Mouse (Mus musculus) G1E (cell line): ENCODE data around the gene Agap3. TPM values are rescaled to one million over a fixed set of nuclear protein-coding genes. Genes with fewer than 3 reads are reported as not detected.
A peak's percentile ranks its signal among the peaks of the same experiment; 100 is the strongest.

Source experiments
- ATAC-seq: 2 replicates; pipeline ENCODE4 v1.8.0; 2016; ENCODE audit warnings: mild to moderate bottlenecking; ENCODE audit not compliant: insufficient number of reproducible peaks, poor library complexity, low FRiP score, severe bottlenecking; ENCODE audit errors: extremely low read depth
- DNase-seq: peaks from one replicate; pipeline ENCODE4 v3.0.0; 2012; ENCODE audit warnings: low spot score
- H3K27me3 ChIP-seq: 2 replicates; pipeline ENCODE4 v1.6.1; 2012; ENCODE audit warnings: mild to moderate bottlenecking, low read length, inconsistent platforms; ENCODE audit not compliant: insufficient read depth
- H3K36me3 ChIP-seq: replicated peaks from 2 replicates; pipeline ENCODE3; 2012; ENCODE audit warnings: mild to moderate bottlenecking, inconsistent platforms
- H3K4me1 ChIP-seq: 2 replicates; pipeline ENCODE4 v1.6.1; 2012; ENCODE audit warnings: low read depth, low read length, inconsistent platforms, mixed read lengths; ENCODE audit not compliant: insufficient read depth
- H3K4me3 ChIP-seq: 2 replicates; pipeline ENCODE4 v1.5.1; 2012; ENCODE audit warnings: low read depth, mild to moderate bottlenecking, inconsistent platforms, low read length, moderate library complexity, mixed read lengths
- H3K9me3 ChIP-seq: replicated peaks from 2 replicates; pipeline ENCODE4 v1.6.1; 2012; ENCODE audit warnings: inconsistent platforms
- CTCF ChIP-seq: IDR thresholded peaks from 2 replicates; pipeline ENCODE4 v1.5.1; 2012; ENCODE audit warnings: low read depth, low read length, inconsistent platforms, mixed read lengths
- GATA1 ChIP-seq: IDR thresholded peaks from 2 replicates; pipeline ENCODE4 v1.6.1; 2012; ENCODE audit warnings: borderline replicate concordance, low read length, inconsistent platforms, mixed read lengths
- GATA2 ChIP-seq: IDR thresholded peaks from 2 replicates; pipeline ENCODE4 v1.6.1; 2012; ENCODE audit warnings: low read depth, low read length, inconsistent platforms, borderline replicate concordance
- POLR2AphosphoS5 ChIP-seq: IDR thresholded peaks from 2 replicates; pipeline ENCODE4 v1.6.1; 2012; ENCODE audit warnings: low read depth, low read length, inconsistent platforms; ENCODE audit not compliant: insufficient replicate concordance
- TAL1 ChIP-seq: conservative IDR thresholded peaks from 2 replicates; pipeline ENCODE4 v1.6.1; 2012; ENCODE audit warnings: low read depth, low read length, inconsistent platforms, mixed read lengths
- polyA plus RNA-seq: library from polyadenylated mRNA; stranded (reverse); fragments of >175 nt; gene quantifications from 2 replicates; pipeline ENCODE4 v1.2.3, GENCODE M21; 2012
- total RNA-seq, 2 experiments: library from RNA; stranded (forward) in 1 of 2; stranded (reverse) in 1 of 2; fragments of 200-1000 nt in 1 of 2; fragments of >200 nt in 1 of 2; fragmentation: Nextera tagmentation in 1 of 2; gene quantifications; 2 replicates each; pipeline ENCODE4 v1.2.3; 2014 to 2017

Gene Agap3
- total and polyA plus RNA-seq, 3 experiments: 26.3 to 133 (median 30.3) TPM

DNA sequence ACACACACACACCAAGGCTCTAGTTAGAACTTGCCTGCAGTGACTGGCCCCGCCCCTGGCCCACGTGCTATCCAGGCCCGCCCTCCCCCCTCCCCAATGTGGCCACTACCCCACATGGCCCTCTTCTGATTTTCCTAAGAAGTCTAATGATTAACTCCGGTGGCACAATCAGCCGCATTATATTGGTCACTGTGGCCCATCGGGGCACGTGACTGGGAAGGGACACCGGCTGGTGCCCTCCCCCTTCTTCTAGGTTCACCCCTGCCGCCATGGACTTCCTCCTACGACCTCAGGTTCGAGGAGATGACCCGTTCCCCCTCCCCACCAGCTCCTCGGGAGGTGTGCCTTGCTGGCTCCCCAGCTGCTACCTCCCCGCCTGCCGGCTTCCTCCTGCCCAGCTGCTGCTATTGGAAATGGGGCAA is 24.0 kb upstream of the Agap3 start:
- no peaks in the 10 kb centered on the region for H3K27me3 ChIP-seq
- ATAC-seq (no peak), DNase-seq (peak; percentile 60)
- no peak for TF ChIP-seq GATA1
- no peak for TF ChIP-seq CTCF
- TF ChIP-seq GATA2: no peak
- no peak for TF ChIP-seq TAL1
- TF ChIP-seq POLR2AphosphoS5: no peak
- peaks cover 50% of the 10 kb centered on the region for H3K4me1 ChIP-seq
- peak overlapping the region; percentile 51; the same call in 1 of the 2 replicates for H3K4me3 ChIP-seq
- H3K36me3 ChIP-seq: peaks cover 56% of the 10 kb centered on the region
- no peaks in the 10 kb centered on the region for H3K9me3 ChIP-seq

DNA sequence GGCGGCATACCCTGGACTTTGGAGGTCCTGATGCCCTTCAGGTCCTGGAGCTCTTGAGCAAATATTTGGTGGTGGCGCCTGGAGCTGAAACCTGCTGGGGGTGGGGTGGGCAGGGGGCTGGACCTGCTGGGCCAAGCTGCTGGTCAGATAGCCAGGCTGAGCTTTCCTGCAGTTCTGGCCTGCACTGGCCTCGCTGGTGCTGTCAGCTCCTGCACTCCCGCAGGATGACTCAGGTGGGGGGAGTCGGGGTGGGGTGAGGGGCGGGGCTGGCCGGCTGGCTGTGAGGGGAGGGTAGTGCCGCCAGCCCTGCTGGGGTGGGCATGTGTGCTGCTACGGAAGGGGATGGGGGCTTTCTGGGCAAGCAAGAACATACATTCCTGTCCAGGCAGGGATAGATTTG is 23.4 kb upstream of the Agap3 start:
- peaks cover 48% of the 10 kb centered on the region for H3K4me1 ChIP-seq
- H3K4me3 ChIP-seq: peak overlapping the region; percentile 51; the same call in 1 of the 2 replicates
- TF ChIP-seq GATA2: no peak
- TF ChIP-seq TAL1: no peak
- TF ChIP-seq POLR2AphosphoS5: no peak
- no peak for TF ChIP-seq GATA1
- no peak for TF ChIP-seq CTCF

DNA sequence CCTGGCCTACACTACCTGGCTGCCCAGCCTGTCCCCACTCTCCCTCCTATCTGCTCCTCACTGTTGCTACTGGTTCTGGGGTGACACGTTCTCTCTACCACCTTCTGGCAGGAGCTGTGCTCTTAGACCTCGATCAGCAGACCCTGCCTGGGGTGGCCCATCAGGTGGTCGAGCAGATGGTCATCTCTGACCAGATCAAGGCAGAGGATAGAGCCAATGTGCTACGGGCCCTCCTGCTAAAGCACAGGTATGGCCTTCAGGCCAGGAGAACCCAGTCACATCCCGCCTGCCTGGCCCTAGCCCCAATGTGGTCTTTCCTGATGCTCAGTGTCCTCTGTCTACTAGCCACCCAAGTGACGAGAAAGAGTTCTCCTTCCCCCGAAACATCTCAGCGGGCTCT is 18.0 kb upstream of the Agap3 start:
- Histone ChIP-seq H3K27me3 (no peaks in the 10 kb centered on the region), H3K36me3 (peaks cover 94% of the 10 kb centered on the region), H3K9me3 (no peaks in the 10 kb centered on the region), H3K4me1 (no peaks in the 10 kb centered on the region), H3K4me3 (no peak overlapping the region)
- TF ChIP-seq CTCF: no peak
- no peak for TF ChIP-seq GATA1
- no peak for TF ChIP-seq TAL1
- TF ChIP-seq GATA2: no peak
- no peak for TF ChIP-seq POLR2AphosphoS5
- DNase-seq: no peak
- no peak for ATAC-seq

More for the DNA sequence above, 23.4 kb upstream of the Agap3 start:
- H3K9me3 ChIP-seq: no peaks in the 10 kb centered on the region
- peaks cover 62% of the 10 kb centered on the region for H3K36me3 ChIP-seq
- H3K27me3 ChIP-seq: no peaks in the 10 kb centered on the region
- ATAC-seq (no peak), DNase-seq (no peak)

DNA sequence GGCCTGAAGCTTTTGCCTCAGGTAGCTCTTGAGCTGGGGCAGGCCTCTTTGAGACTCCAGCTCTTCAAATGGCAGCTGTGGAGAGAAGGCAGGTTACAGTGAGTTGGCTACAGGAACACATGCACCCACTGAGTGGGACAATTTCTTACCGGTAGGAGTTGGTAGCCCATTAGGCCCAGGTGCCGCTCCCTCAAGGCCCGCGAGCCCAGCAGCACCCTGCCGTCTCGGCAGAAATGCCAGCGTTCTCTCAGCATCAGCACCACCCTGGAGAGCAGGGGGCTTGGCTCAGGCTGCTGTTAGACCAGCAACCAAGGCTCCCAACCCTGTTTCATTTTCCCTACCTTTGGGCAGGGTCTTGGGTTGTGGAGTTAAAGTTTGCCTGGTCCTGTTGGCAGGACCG is 10.8 kb upstream of the Agap3 start:
- Histone ChIP-seq H3K4me3 (no peak overlapping the region), H3K27me3 (no peaks in the 10 kb centered on the region), H3K9me3 (no peaks in the 10 kb centered on the region), H3K4me1 (peaks cover 45% of the 10 kb centered on the region), H3K36me3 (peaks cover 81% of the 10 kb centered on the region)
- TF ChIP-seq GATA1 (no peak), POLR2AphosphoS5 (no peak), CTCF (no peak), TAL1 (no peak), GATA2 (no peak)
- DNase-seq (no peak), ATAC-seq (no peak)

DNA sequence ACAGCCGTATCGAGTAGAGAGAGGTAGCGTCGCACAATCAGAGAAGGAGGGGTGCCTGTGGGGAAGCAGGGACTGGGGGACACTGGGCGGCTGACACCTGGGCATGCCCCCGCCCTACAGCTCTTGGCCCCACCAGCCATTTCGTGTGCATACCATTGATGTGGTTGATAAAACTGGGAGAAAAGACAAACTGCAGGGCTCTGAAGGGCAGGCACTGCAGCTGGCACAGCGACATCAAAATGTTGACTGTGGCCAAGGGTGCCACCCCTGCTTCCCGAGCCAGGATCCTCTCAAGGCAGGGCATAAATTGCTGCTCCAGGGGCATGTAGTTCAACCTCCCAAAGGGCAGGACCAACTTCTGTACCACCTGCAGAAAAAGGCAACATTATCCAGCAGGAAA is 9.9 kb upstream of the Agap3 start:
- Histone ChIP-seq H3K4me1 (peaks cover 53% of the 10 kb centered on the region), H3K27me3 (no peaks in the 10 kb centered on the region), H3K36me3 (peaks cover 74% of the 10 kb centered on the region), H3K4me3 (no peak overlapping the region), H3K9me3 (no peaks in the 10 kb centered on the region)
- DNase-seq (no peak), ATAC-seq (no peak)
- TF ChIP-seq TAL1: no peak
- no peak for TF ChIP-seq GATA1
- no peak for TF ChIP-seq POLR2AphosphoS5
- no peak for TF ChIP-seq GATA2
- no peak for TF ChIP-seq CTCF

DNA sequence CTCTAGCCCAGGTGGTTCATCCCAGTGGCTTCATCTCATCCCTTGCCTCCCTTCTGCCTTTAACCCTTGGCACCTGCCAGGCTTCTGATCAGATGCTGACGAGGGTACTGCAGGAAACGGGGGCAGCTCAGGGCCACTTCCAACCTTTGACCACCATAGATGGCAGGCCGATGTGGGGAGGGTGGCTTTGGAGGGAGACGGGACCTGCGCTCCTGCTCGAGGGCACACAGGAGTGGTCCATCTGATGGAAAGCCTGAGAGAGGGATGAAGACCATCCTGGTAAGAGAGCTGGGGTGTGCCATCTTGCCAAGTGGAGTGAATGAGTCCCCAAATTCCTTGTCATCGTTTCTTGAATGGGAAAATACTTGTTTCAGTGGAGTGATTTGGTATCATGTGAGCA is 8.8 kb upstream of the Agap3 start:
- Histone ChIP-seq H3K27me3 (no peaks in the 10 kb centered on the region), H3K9me3 (no peaks in the 10 kb centered on the region), H3K4me3 (no peak overlapping the region; the same call in 1 of the 2 replicates), H3K36me3 (peaks cover 67% of the 10 kb centered on the region), H3K4me1 (peaks cover 65% of the 10 kb centered on the region)
- no peak for DNase-seq
- no peak for TF ChIP-seq TAL1
- TF ChIP-seq CTCF: no peak
- TF ChIP-seq GATA1: no peak
- no peak for TF ChIP-seq POLR2AphosphoS5
- TF ChIP-seq GATA2: no peak
- ATAC-seq: no peak

DNA sequence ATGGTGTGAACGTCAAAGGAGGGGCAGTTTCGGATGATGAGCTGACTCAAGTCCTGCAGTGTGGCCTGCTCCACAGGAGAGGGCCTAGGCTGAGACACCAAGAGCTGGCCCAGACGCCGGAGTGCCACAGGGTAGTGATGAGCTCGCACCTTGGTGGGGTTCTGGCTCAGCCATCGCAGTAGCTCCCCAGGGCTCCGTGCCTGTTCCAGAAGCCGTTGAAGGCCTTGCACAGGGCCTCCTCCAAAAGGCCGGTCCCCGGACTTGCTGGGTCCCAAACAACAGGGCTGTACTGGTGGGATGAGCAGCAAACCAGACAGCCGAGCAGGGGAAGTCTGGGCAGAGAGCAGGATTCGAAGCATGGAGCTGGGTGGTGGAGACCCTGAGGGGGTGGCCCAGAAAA is 8.1 kb upstream of the Agap3 start:
- no peak for ATAC-seq

More for the DNA sequence above, 8.1 kb upstream of the Agap3 start:
- Histone ChIP-seq H3K9me3 (no peaks in the 10 kb centered on the region), H3K4me3 (peak overlapping the region; percentile 88), H3K27me3 (no peaks in the 10 kb centered on the region), H3K36me3 (peaks cover 60% of the 10 kb centered on the region), H3K4me1 (peaks cover 65% of the 10 kb centered on the region)
- DNase-seq: no peak
- TF ChIP-seq GATA2: no peak
- TF ChIP-seq GATA1: no peak
- no peak for TF ChIP-seq TAL1
- TF ChIP-seq POLR2AphosphoS5: no peak
- no peak for TF ChIP-seq CTCF
